Mouse (Mus musculus): ENCODE results near the gene A4gnt. TPM values are rescaled to one million over a fixed set of nuclear protein-coding genes. Genes with fewer than 3 reads are reported as not detected.

A4gnt gene
- total RNA-seq, 2 experiments from 2014 or later, result not detected

DNA sequence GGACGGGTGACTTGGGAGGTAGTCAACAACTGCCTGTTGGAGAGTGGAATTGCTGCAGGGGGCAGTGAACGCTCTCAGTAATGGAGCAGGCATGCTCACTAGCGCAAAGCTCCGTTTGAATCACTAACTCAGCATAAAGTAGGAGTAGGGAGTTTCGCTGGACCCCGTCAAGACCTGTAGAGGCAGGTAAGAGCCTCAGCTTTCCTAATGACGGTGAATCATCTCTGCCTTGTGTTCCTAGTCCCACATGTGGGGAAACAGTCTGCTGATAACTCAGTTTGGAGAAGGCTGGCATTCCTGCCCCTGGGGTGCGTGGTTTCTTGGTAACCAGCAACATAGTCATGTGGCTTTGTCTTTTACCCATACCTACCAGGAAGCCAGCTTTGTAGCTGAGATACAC is 20.0 kb downstream of the A4gnt start:
- DNase-seq (ENCODE audit: low spot score in 2 of 2), result no peak

DNA sequence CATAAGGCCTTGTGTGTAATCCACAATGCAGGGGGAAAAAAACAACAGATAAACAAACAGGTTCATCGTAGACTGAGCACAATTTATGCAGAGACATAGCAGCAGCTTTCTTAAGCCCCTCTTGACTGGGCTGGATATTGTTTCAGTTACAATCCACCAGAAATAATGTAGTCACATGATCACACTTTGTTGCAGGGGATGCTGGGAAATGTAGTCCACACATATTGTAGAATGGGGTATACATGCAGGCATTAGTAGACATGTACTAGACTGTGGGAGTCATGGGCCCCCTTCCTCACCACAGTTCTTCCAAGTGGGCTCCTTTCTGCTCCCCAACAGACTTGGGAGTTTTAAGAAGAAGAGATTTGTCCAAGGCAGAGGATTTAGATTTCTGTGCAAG is 24.5 kb downstream of the A4gnt start:
- DNase-seq (ENCODE audit: low spot score in 2 of 2), result no peak

DNA sequence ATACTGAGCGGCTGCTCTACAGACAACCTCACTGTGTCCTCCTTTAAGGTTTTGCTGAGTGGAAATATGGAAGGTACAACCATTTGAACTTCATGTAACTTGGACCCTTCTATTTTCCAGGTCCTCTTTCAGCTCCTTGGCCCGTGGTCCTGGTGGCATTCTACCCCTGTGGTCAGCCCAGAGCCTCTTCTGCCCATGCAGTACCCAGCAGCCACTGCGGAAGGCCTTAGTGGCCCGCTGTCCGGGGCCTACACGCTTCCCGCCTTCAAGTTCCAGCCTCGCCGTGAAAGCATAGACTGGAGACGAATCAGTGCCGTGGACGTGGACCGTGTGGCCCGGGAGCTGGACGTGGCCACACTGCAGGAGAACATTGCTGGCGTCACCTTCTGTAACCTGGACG is 24.9 kb downstream of the A4gnt start:
- no peak for DNase-seq (ENCODE audit: low spot score in 2 of 2)

DNA sequence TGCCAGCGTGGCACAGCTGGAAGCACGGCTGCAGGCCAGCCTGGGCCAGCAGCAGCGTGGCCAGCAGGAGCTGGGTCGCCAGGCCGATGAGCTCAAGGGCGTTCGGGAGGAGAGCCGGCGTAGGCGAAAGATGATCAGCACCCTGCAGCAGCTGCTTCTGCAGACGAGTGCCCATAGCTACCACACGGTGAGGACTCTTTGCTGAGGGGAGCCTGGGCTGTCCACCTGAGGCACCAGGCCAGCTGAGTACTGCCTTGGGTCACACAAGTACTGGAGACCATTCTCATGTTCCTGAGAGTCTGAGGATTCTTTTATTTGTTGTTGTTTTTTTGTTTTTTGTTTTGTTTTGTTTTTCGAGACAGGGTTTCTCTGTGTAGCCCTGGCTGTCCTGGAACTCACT is 25.4 kb downstream of the A4gnt start:
- DNase-seq (ENCODE audit: low spot score in 2 of 2), result no peak

DNA sequence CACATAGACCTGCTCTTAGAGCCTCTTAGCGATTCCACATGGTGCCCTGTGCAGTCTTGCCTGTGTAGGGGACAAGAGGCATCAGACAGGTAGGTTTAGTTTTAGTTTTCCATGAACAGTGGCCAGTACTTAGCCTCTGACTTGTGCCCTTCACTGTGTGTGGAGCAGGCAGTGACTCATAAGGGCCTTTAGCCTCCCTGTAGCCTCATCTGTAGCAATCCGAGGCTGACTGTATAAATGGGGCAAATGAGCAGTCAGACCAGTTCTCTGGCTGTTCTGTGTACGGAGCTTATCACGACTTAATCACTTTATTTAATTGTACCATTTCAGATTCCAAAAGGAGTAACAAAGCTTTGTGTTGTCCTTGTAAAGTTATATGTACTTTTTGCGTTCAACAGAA is 27.7 kb downstream of the A4gnt start:
- no peak for DNase-seq (ENCODE audit: low spot score in 2 of 2)

GRCm38 (mm10) chr9:99645416-99645815 is 33.1 kb downstream of the A4gnt start:
- no peak for DNase-seq (ENCODE audit: low spot score in 2 of 2)

DNA sequence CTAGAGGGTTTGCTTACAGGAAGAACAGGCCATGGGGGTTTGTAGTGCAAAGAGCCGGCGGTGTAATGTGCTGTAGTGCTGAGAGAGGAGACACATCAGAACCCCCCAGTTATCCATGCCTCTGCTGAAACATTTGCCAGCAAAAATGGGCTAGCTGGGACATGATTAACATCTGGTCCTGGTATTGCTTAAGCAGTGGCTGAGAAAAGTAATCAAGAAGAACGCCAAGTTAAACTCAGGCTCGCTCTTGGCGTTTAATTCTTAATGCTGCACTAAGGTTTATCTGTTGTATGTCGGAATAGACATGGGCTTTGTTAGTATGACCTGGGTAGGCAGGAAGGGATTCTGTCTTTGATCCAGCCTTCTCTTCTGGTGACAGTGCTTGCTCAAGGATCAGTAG is 33.8 kb downstream of the A4gnt start:
- no peak for DNase-seq (ENCODE audit: low spot score in 2 of 2)

DNA sequence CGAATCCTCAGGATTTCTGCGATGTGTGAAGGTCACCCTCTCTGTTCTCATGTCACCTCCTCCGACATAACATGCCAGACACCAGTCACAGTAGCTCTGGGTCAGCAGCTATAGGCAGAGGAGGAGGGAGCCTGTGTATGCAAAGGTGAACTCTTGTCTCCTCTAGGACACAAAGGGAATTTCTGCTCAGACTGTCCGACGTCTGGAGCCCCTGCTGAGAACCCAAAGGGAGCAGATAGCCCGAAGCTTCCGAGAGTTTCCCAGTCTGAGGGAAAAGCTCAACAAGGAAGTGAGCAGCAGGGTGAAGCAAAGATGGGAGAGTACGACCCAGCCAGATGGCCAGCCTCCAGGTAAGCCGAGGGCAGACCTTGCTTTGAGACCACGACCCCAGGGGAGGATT is 48.5 kb downstream of the A4gnt start:
- no peak for DNase-seq (ENCODE audit: low spot score in 2 of 2)

GRCm38 (mm10) chr9:99661606-99662166 is 49.4 kb downstream of the A4gnt start:
- DNase-seq (ENCODE audit: low spot score in 2 of 2), result no peak

DNA sequence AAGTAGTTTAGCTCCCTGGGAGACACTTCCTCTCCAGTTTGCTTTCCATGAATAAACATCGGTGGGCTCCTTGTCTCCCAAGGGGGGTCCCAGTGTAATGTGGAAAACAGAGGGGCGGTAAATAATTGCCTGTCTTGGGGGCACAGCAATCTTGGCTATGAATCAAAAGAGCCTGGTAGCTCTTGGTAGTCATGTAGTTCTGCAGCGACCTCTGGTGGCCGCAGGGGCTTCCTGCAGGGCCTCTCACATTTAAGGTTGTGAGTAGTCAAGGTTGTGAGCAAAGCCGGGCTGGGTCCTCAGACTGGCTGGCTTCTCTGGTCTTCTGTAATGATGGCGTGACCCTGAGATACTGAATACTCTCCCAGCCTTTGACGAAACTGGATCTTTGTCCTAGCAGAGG is 50.1 kb downstream of the A4gnt start:
- DNase-seq (ENCODE audit: low spot score in 2 of 2), result peak in 1 of 2 experiments; percentile 62

- no peak for DNase-seq (ENCODE audit: low spot score in 2 of 2)
These were observed 50.6 kb downstream of the A4gnt start for GRCm38 (mm10) chr9:99662887-99663286.

DNA sequence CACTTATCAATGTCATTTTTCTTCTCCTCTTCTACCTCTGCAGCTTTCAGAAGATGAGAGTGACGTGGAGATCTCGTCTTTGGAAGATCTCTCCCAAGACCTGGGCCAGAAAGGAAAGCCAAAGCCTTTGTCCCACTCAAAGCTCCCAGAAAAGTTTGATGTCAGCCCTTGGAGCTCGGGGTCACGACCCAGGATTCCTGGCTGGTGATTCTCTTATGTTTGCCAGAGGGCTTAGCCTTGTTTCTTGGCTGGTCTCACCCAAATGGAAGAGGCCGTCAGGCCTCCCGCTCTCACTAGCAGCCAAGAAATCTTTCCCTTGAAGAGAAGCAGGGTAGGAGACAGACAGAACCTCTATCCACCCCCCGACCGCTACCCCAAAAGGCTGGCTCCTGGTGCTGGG is 55.3 kb downstream of the A4gnt start:
- DNase-seq (ENCODE audit: low spot score in 2 of 2), result no peak

GRCm38 (mm10) chr9:99671603-99672002 is 59.3 kb downstream of the A4gnt start:
- DNase-seq (ENCODE audit: low spot score in 2 of 2), result no peak

Other genes starting within 250 kb of the A4gnt start
- gene Mras, start 175.1 kb upstream of the A4gnt start, total RNA-seq (2021), result 10 to 100 TPM; 12.9 to 13.2 TPM
- not detected for gene Nme9, start 161.0 kb upstream of the A4gnt start, total RNA-seq (2021)
- gene Armc8, start 43.6 kb upstream of the A4gnt start, total RNA-seq (2021), result 10 to 100 TPM; 23.9 to 25.4 TPM
- gene Dbr1, start 36.7 kb upstream of the A4gnt start, total RNA-seq (2021), result 10 to 100 TPM in 1 of 2 experiments, 1 to 10 TPM in 1; 9.5 to 10.3 TPM
- gene Dzip1l, start 17.0 kb downstream of the A4gnt start, total RNA-seq (2021), result 1 to 10 TPM; 8.3 to 8.9 TPM
- under 1 TPM in 1 of 2 experiments, not detected in 1; 0.20 TPM for gene Cldn18, start 104.8 kb downstream of the A4gnt start, total RNA-seq (2021)

Measured in gastrocnemius, postnatal 4 days (tissue).